Mouse (Mus musculus): ENCODE data around the gene Caprin2. TPM values are rescaled to one million over a fixed set of nuclear protein-coding genes. Genes with fewer than 3 reads are reported as not detected.

The Caprin2 gene
- polyA plus RNA-seq, 1 experiment from 2014 or later, result 11.4 TPM

Other genes starting within 250 kb of the Caprin2 start
- gene Ipo8, start 64.8 kb downstream of the Caprin2 start, polyA plus RNA-seq (2014; fragmentation: Nextera tagmentation; extraction: Ambion mirVana), result 23.2 and 24.5 TPM in 2 replicates
- 131 and 150 TPM in 2 replicates for gene Sinhcaf, start 50.2 kb upstream of the Caprin2 start, polyA plus RNA-seq (2014; fragmentation: Nextera tagmentation; extraction: Ambion mirVana)
- gene Dennd5b, start 205.4 kb upstream of the Caprin2 start, polyA plus RNA-seq (2014; fragmentation: Nextera tagmentation; extraction: Ambion mirVana), result 13.2 TPM in 2 replicates
- not detected in 2 replicates for gene Gm10203, start 233.9 kb upstream of the Caprin2 start, polyA plus RNA-seq (2014; fragmentation: Nextera tagmentation; extraction: Ambion mirVana)
- gene Etfbkmt, start 243.6 kb upstream of the Caprin2 start, polyA plus RNA-seq (2014; fragmentation: Nextera tagmentation; extraction: Ambion mirVana), result 15.7 and 18.4 TPM in 2 replicates